Mouse (Mus musculus): ENCODE measurements around the gene Cdh6.

The Cdh6 gene

GRCm38 (mm10) chr15:13047910-13048309, 125.6 kb downstream of the Cdh6 start:
- no peak for DNase-seq

GRCm38 (mm10) chr15:13034436-13034835, 139.0 kb downstream of the Cdh6 start:
- no peak for DNase-seq

- DNase-seq = no peak
Measured at GRCm38 (mm10) chr15:13030641-13031040, 142.8 kb downstream of the Cdh6 start.

GRCm38 (mm10) chr15:13027513-13027912, 146.0 kb downstream of the Cdh6 start:
- no peak for DNase-seq

GRCm38 (mm10) chr15:13016756-13017357, 156.6 kb downstream of the Cdh6 start:
- DNase-seq = no peak

- DNase-seq = no peak
Measured at GRCm38 (mm10) chr15:13008803-13009202, 164.7 kb downstream of the Cdh6 start.

GRCm38 (mm10) chr15:13005934-13006333, 167.5 kb downstream of the Cdh6 start:
- DNase-seq = no peak

- DNase-seq = no peak
Measured at GRCm38 (mm10) chr15:13001549-13001948, 171.9 kb downstream of the Cdh6 start.

GRCm38 (mm10) chr15:12994563-12995359, 178.7 kb downstream of the Cdh6 start:
- DNase-seq = peak; percentile 15
